Mouse (Mus musculus) liver, adult 2 months (tissue): ENCODE results near the gene Cntnap1. TPM values are rescaled to one million over a fixed set of nuclear protein-coding genes. Genes with fewer than 3 reads are reported as not detected.
"Not testable (repeated sequence)": the region's sequence is repeated elsewhere in the genome, so short reads cannot be mapped to it uniquely, and the experiment has no call there.

Experiments used
- DNase-seq: peaks from one replicate; pipeline ENCODE4 v3.0.0-alpha.2; 2011; ENCODE audit warnings: low read depth, low spot score; ENCODE audit errors: extremely low read depth
- H3K27ac ChIP-seq: fragments of 200-500 bp; replicated peaks from 2 replicates; pipeline ENCODE4 v1.5.1; 2012; ENCODE audit warnings: low read depth, mild to moderate bottlenecking, control low read depth, inconsistent platforms, low read length; ENCODE audit not compliant: insufficient read depth
- H3K27me3 ChIP-seq: fragments of 200-500 bp; 2 replicates; pipeline ENCODE4 v1.6.1; 2012; ENCODE audit warnings: mild to moderate bottlenecking, moderate library complexity, low read length, inconsistent platforms; ENCODE audit not compliant: control insufficient read depth, insufficient read depth
- H3K36me3 ChIP-seq: fragments of 200-500 bp; 2 replicates; pipeline ENCODE4 v1.6.1; 2012; ENCODE audit warnings: low read length, inconsistent platforms; ENCODE audit not compliant: control insufficient read depth, insufficient read depth
- H3K4me1 ChIP-seq: fragments of 200-500 bp; 2 replicates; pipeline ENCODE4 v1.6.1; 2011; ENCODE audit warnings: low read length; ENCODE audit not compliant: control insufficient read depth, insufficient read depth
- H3K4me3 ChIP-seq: fragments of 200-500 bp; 2 replicates; pipeline ENCODE4 v1.5.1; 2011; ENCODE audit warnings: low read depth, mild to moderate bottlenecking, control low read depth, low read length, moderate library complexity; ENCODE audit not compliant: insufficient read depth
- H3K79me2 ChIP-seq: fragments of 200-500 bp; 2 replicates; pipeline ENCODE4 v1.6.1; 2012; ENCODE audit warnings: inconsistent platforms, mild to moderate bottlenecking, low read length, moderate library complexity; ENCODE audit not compliant: control insufficient read depth, insufficient read depth
- H3K9ac ChIP-seq: fragments of 200-500 bp; 2 replicates; pipeline ENCODE4 v1.6.1; 2012; ENCODE audit warnings: low read depth, mild to moderate bottlenecking, control low read depth, inconsistent platforms, low read length
- CTCF ChIP-seq: fragments of 200-500 bp; IDR thresholded peaks from 2 replicates; pipeline ENCODE4 v1.5.1; 2011; ENCODE audit warnings: low read depth, low read length, control low read depth
- POLR2A ChIP-seq: fragments of 200-500 bp; IDR thresholded peaks from 2 replicates; pipeline ENCODE4 v1.6.1; 2011; ENCODE audit warnings: low read length, control low read depth; ENCODE audit not compliant: insufficient read depth; ENCODE audit errors: extremely low read depth
- WGBS: fragments of 180-500 bp; shearing (Covaris S2); methylation state at CpG from one replicate; pipeline ENCODE4 v1.1.7; 2018; 5-methylcytosine and 5-hydroxymethylcytosine counted together
- polyA plus RNA-seq: library from polyadenylated mRNA; depleted of rRNA; stranded (reverse); fragments of >200 nt; gene quantifications from 2 replicates; pipeline ENCODE4 v1.2.3, GENCODE M21; 2012; rRNA removed
- total RNA-seq: library from RNA; depleted of rRNA; stranded (reverse); fragments of >200 nt; gene quantifications from 2 replicates; pipeline ENCODE4 v1.2.3, GENCODE M21; 2014; rRNA removed

The Cntnap1 gene
- total RNA-seq = 0.40 and 0.46 TPM in 2 replicates
- 0.87 and 0.88 TPM in 2 replicates for polyA plus RNA-seq

GRCm38 (mm10) chr11:101170354-101170810 is at the start of gene Cntnap1:
Gene Cntnap1 (plus strand): TSS chr11:101170523.
- Histone ChIP-seq H3K36me3 (peaks cover 17% of the 10 kb centered on the region), H3K4me3 (peak within 1 kb of the TSS; percentile 80), H3K4me1 (peaks cover 22% of the 10 kb centered on the region), H3K79me2 (peaks cover 12% of the 10 kb centered on the region; the same call in 1 of the 2 replicates), H3K9ac (peak within 1 kb of the TSS; percentile 86), H3K27ac (peak within 1 kb of the TSS; percentile 82), H3K27me3 (no peaks in the 10 kb centered on the region)
- TF ChIP-seq CTCF (peak; percentile 22; the same call in 1 of the 2 replicates), POLR2A (no peak)
- under 1% methylated on average over 35 of the region's 35 CpGs for WGBS
- DNase-seq = peak; percentile 53

GRCm38 (mm10) chr11:101120545-101121188 is 49.7 kb upstream of the Cntnap1 start:
- WGBS = 25% methylated on average over 19 of the region's 19 CpGs
- peak overlapping the region; percentile 40 for H3K27ac ChIP-seq
- TF ChIP-seq POLR2A = no peak
- TF ChIP-seq CTCF = no peak
- peak; percentile 51 for DNase-seq
- H3K36me3 ChIP-seq = peaks cover 7% of the 10 kb centered on the region
- H3K4me1 ChIP-seq = peaks cover 13% of the 10 kb centered on the region
- H3K4me3 ChIP-seq = peak overlapping the region; percentile 50
- peak overlapping the region; percentile 53 for H3K9ac ChIP-seq
- peaks cover 18% of the 10 kb centered on the region for H3K79me2 ChIP-seq
- H3K27me3 ChIP-seq = no peaks in the 10 kb centered on the region

GRCm38 (mm10) chr11:101124494-101124893 is 45.8 kb upstream of the Cntnap1 start:
- not testable (repeated sequence) for H3K79me2 ChIP-seq, H3K4me3 ChIP-seq, H3K27me3 ChIP-seq, H3K4me1 ChIP-seq, H3K9ac ChIP-seq, H3K27ac ChIP-seq, DNase-seq
- WGBS = 96% methylated on average over 8 of the region's 8 CpGs
- peaks cover 14% of the 10 kb centered on the region for H3K36me3 ChIP-seq

- not testable (repeated sequence) for H3K4me3 ChIP-seq, H3K79me2 ChIP-seq, DNase-seq, H3K27ac ChIP-seq, H3K27me3 ChIP-seq, H3K9ac ChIP-seq, H3K4me1 ChIP-seq
- 94% methylated on average over 9 of the region's 9 CpGs for WGBS
- H3K36me3 ChIP-seq = peaks cover 14% of the 10 kb centered on the region
These were observed 45.3 kb upstream of the Cntnap1 start for GRCm38 (mm10) chr11:101125008-101125407.

- H3K79me2 ChIP-seq = no peaks in the 10 kb centered on the region
- peaks cover 14% of the 10 kb centered on the region for H3K36me3 ChIP-seq
- no peak overlapping the region for H3K9ac ChIP-seq
- WGBS = 94% methylated on average over 1 of the region's 1 CpGs
- no peak overlapping the region for H3K27ac ChIP-seq
- TF ChIP-seq CTCF = peak; percentile 16; the same call in 1 of the 2 replicates
- TF ChIP-seq POLR2A = no peak
- no peak overlapping the region for H3K4me3 ChIP-seq
- peaks cover 8% of the 10 kb centered on the region for H3K4me1 ChIP-seq
- H3K27me3 ChIP-seq = no peaks in the 10 kb centered on the region
- no peak for DNase-seq
These were observed 43.2 kb upstream of the Cntnap1 start for GRCm38 (mm10) chr11:101127075-101127474.

GRCm38 (mm10) chr11:101128996-101129577 is 41.2 kb upstream of the Cntnap1 start:
- TF ChIP-seq POLR2A (no peak), CTCF (no peak)
- Histone ChIP-seq H3K27ac (no peak overlapping the region), H3K36me3 (peaks cover 7% of the 10 kb centered on the region), H3K4me3 (no peak overlapping the region), H3K27me3 (no peaks in the 10 kb centered on the region), H3K4me1 (peaks cover 10% of the 10 kb centered on the region), H3K9ac (no peak overlapping the region), H3K79me2 (no peaks in the 10 kb centered on the region)
- WGBS = 85% methylated on average over 11 of the region's 11 CpGs
- no peak for DNase-seq
